Mouse (Mus musculus) thymus, postnatal 10 days (tissue): Measurements from ENCODE around the gene Fgfr2.

Experiments used
- DNase-seq, 2 experiments: peaks; one replicate each; pipeline ENCODE4 v3.0.0; 2021; ENCODE audit warnings: low spot score in 2 of 2

Fgfr2 gene

DNA sequence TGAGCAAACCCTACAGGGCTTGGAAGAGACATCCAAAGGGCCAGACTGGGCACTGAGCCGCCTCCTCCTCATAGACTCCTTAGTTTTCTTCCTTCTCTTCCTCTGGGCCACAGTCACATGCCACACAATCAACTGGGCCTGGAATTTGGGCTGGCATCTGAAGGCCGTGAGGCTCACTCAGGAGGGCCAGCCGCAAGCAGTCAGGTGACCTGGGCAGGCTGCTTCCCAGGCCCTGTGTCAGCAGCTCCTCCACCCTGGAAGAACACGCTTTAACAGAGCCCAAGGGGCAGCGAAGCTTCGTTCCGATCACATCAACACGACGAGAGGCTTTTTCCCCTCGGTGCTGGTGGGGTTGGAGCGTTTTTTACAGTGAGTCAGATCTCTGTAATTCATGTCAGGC lies 320.5 kb downstream of the Fgfr2 start:
- no peak for DNase-seq

GRCm38 (mm10) chr7:132802066-132802465 lies 321.1 kb downstream of the Fgfr2 start:
- DNase-seq: no peak

DNA sequence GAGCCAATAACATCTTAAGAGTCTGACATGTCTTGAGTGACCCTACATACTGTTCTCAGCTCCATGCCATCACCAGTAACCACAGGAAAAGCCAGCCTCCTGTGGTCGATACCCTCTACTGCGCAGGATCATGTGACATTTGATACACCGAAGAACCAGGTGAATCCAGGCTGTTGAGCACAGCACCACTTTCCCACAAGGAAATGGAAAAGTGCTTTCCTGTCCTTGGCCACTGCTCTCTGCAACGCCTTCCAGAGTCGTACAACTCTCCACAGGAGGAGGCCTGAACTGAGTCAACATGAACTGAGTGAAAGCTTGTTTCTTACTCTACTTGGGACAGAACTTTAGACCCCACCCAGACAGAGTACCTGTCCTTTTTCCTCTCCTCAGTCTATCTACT lies 321.6 kb downstream of the Fgfr2 start:
- DNase-seq: no peak

DNA sequence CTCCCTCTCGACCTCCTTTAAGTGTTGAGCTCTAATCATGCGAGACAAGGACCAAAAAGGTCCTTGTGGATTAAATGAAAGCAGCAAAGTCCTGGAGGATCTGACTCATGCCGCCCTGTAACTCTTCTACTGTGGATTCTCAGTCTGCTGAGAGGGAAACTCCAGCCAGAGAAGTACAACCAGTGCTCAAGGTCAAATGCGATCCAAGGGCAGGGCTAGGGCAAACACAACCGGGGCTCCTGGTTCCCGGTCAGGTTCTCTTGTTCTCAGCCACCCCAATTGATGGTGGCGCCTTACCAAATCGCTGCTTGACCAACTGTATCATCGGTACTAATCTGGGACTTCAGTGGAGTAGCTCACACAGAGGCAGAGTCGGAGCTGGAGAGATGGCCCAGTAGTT lies 322.3 kb downstream of the Fgfr2 start:
- no peak for DNase-seq

DNA sequence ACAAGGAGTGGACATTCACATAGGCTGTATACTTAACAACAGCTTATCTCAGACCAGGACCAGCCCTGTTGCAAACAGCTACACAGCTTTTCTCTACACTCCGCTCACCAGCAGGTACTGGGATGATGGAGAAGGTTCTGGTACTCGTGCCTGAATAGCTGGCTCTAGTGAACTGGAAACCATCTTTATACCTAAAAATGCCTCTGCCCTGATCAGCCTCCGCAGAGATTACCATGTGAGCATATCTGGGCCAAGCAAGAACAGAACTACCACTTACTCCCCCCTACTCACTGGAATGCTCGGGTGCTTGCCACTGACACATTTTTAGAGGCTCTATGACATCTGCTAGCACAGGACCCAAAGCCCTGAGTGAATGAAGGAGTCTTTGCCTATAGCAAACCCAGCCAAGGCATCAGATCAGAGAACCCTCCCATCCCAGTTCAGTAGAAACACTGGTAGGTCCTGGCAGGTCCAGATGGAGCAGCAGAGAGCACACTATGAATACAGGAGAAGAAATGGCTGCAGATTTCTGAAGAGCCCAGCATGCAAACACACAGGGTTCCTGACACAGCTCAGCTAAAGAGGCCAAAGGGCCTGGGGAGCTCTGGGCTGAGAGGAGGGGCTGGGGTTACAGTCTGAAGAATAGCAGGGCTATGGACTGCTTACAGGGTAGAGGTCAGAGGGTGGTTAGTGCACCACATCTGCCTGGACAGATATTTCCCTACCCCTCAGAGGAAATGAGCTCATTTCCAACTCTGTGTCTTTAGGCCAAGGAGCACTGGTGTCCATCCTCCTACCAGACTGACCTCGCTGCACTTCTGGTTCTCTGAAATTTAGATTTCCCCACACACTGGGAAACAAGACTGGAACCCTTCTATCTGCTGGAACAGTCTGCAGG lies 323.8 kb downstream of the Fgfr2 start:
- DNase-seq: no peak

DNA sequence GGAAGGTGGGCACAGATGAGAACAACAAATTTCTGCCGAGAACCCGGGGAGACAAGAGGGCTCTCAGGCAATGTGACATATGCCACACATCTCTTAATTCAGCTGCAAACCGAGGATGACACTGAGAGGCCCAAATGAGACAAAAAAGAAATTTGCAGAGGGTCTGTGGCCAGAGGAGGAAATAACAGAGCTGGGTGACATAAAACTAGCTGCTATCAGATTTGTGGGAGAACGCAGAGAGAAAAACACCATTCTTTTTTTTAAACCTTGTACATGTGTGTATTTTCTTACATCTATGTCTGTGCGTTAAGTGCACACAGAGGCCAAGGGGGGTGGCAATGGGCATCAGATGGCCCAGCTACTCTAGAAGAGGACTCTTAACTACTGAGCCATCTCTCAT lies 328.0 kb downstream of the Fgfr2 start:
- no peak for DNase-seq

- no peak for DNase-seq
Observed at GRCm38 (mm10) chr7:132793467-132793866, 329.7 kb downstream of the Fgfr2 start.

DNA sequence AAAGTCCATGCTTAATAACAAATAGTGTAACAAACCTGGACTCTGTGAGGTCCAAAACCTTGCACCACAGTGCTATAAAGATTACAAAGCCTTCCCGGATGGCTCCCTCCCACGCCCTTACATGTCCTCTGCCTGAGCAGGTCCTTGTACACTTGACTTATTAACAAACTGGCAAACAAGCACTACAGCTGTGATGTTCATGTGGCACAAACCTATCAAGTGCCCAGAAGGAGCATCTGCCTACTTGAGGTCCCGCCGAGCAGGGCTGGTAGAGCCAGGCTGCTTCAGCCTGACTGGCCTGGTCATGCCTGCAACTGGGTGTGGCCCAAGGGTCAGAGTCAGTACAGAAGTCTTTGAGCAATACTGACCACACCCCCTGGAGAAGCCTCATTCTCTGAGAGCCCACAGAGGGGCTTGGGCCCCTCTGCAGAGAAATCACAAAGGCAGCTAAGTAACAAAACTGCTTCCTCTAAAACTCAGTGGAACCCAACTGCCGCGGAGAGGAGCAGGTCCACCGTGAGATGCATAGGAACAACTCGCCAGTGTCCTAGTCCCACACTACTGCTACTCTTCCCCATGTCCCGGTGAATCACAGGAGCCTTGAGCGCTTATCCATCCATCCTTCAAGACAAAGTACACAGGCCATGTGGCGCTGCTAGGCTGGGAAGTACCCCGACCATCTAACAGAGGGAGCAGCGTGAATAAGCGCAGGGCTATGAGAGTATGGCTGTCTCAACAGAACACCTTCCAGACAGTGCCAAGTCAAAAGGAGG lies 332.5 kb downstream of the Fgfr2 start:
- no peak for DNase-seq

GRCm38 (mm10) chr7:132788826-132789225 lies 334.3 kb downstream of the Fgfr2 start:
- no peak for DNase-seq

- DNase-seq: no peak
Observed at GRCm38 (mm10) chr7:132787496-132788190, 335.5 kb downstream of the Fgfr2 start.

- no peak for DNase-seq
Observed at GRCm38 (mm10) chr7:132787022-132787421, 336.1 kb downstream of the Fgfr2 start.

DNA sequence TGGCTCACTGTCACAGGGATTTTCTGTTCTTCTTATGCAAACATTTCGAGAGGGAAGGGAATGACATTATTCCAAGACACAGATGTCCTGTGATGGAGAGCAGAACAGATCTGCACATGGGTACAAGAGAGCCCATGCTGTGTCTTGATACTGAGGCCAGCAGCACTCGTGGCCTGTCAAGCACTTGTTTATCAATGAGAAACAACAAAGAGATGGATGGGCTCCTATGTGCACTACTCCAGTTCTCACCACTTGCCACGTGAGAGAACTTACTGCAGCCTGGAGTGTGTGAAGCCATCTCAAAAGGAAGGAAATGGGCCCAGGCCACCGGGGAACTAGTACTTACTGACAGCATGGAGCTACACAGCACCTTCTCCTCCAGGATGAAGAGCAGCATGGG lies 336.6 kb downstream of the Fgfr2 start:
- DNase-seq: no peak

GRCm38 (mm10) chr7:132786011-132786410 lies 337.1 kb downstream of the Fgfr2 start:
- DNase-seq: no peak

GRCm38 (mm10) chr7:132784101-132784500 lies 339.0 kb downstream of the Fgfr2 start:
- DNase-seq: no peak

DNA sequence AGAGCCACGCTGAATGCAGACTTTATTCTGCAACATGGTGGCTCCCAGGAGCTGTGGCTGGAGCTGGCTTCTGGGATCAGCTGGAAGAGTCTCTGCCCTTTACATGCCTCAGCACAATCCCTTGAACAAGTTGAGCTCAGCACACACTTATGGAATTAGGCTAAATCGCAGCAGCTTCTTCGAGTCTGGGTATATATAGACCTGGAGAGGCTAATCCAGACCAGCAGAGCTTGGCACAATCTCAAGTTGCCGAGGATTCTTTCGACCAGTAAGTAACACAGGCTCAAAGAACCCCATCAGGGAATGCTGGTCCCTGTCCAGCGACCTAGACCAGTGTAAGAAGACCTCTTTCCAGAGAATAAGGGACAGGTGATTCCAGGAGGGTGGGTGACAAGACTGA lies 341.3 kb downstream of the Fgfr2 start:
- DNase-seq: no peak

- DNase-seq: no peak
Observed at GRCm38 (mm10) chr7:132781130-132781814, 341.9 kb downstream of the Fgfr2 start.

GRCm38 (mm10) chr7:132780611-132781010 lies 342.5 kb downstream of the Fgfr2 start:
- no peak for DNase-seq

- no peak for DNase-seq
Observed at GRCm38 (mm10) chr7:132778630-132779029, 344.5 kb downstream of the Fgfr2 start.

- no peak for DNase-seq
Observed at GRCm38 (mm10) chr7:132777728-132778453, 345.3 kb downstream of the Fgfr2 start.

GRCm38 (mm10) chr7:132777117-132777516 lies 346.0 kb downstream of the Fgfr2 start:
- no peak for DNase-seq
